Mouse (Mus musculus) kidney, postnatal 0 days (tissue): ENCODE measurements around the gene Pmepa1. TPM values are rescaled to one million over a fixed set of nuclear protein-coding genes. Genes with fewer than 3 reads are reported as not detected.

Experiments
- ATAC-seq: fragments of 200-750 bp; cut with Nextera tagmentation; replicated peaks from 2 replicates; pipeline ENCODE4 v1.8.0; 2017; ENCODE audit warnings: low read depth, moderate number of reproducible peaks, moderate TSS enrichment, moderate library complexity; ENCODE audit not compliant: low FRiP score
- DNase-seq: peaks from one replicate; pipeline ENCODE4 v3.0.0-alpha.2; 2016; ENCODE audit warnings: low spot score
- H3K27ac ChIP-seq: fragments of 300-500 bp; sonication (generic); 2 replicates; pipeline ENCODE4 v1.5.1; 2014; ENCODE audit warnings: mild to moderate bottlenecking
- H3K27me3 ChIP-seq: fragments of 300-500 bp; sonication (generic); 2 replicates; pipeline ENCODE4 v1.6.1; 2014; ENCODE audit warnings: low read length, mixed read lengths; ENCODE audit not compliant: insufficient read depth
- H3K36me3 ChIP-seq: fragments of 300-500 bp; sonication (generic); 2 replicates; pipeline ENCODE4 v1.6.1; 2014; ENCODE audit warnings: low read length, mixed read lengths; ENCODE audit not compliant: insufficient read depth
- H3K4me1 ChIP-seq: fragments of 300-500 bp; sonication (generic); replicated peaks from 2 replicates; pipeline ENCODE4 v1.6.1; 2014; ENCODE audit warnings: antibody characterized with exemption, low read length, mixed read lengths; ENCODE audit not compliant: insufficient read depth
- H3K4me2 ChIP-seq: fragments of 300-500 bp; sonication (generic); 2 replicates; pipeline ENCODE4 v1.6.1; 2014; ENCODE audit warnings: mild to moderate bottlenecking, low read length, moderate library complexity, mixed read lengths
- H3K4me3 ChIP-seq: fragments of 300-500 bp; sonication (generic); replicated peaks from 2 replicates; pipeline ENCODE4 v1.5.1; 2014; ENCODE audit warnings: low read depth, low read length
- H3K9ac ChIP-seq: fragments of 300-500 bp; sonication (generic); 2 replicates; pipeline ENCODE4 v1.6.1; 2014; ENCODE audit warnings: low read depth, low read length
- H3K9me3 ChIP-seq: fragments of 300-500 bp; sonication (generic); replicated peaks from 2 replicates; pipeline ENCODE4 v1.6.1; 2016; ENCODE audit warnings: low read length, inconsistent platforms, mixed read lengths
- CTCF ChIP-seq: IDR thresholded peaks from 2 replicates; pipeline ENCODE4 v1.5.1; 2016; ENCODE audit warnings: antibody characterized with exemption, low read depth, mild to moderate bottlenecking, moderate library complexity
- WGBS: fragments of 180-500 bp; shearing (Covaris S2); extraction: QIAGEN DNeasy Blood & Tissue Kit; methylation state at CpG from one replicate; pipeline ENCODE4 v1.1.7; 2014; 5-methylcytosine and 5-hydroxymethylcytosine counted together
- polyA plus RNA-seq: library from polyadenylated mRNA; unstranded; fragments of >200 nt; fragmentation: Nextera tagmentation; extraction: Ambion mirVana; gene quantifications from 2 replicates; pipeline ENCODE4 v1.2.1, GENCODE M21; 2015

Gene Pmepa1
- polyA plus RNA-seq, 1 experiment from 2014 or later: 5.8 TPM

DNA sequence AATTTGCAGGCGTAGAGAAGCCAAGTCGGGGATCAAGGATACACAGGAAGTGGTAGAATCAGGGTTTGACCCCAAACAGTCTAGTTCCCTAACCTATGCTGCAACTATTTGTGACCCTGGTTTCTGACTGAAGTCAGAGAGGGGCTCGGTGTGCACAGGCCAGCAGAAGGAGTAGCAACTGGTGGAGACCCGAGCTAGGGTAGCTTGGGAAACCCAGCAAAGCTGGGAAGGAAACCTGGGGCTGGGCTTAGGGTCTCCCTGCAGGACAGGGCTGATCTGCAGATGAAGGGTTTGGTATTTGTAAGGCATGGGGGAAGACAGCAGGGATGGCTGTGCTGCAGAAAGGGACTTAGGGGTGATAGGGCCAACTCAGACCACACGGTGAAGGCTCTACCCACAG is 98.9 kb downstream of the Pmepa1 start:
- Histone ChIP-seq H3K27me3 (no peaks in the 10 kb centered on the region), H3K36me3 (no peaks in the 10 kb centered on the region), H3K4me1 (peaks cover 23% of the 10 kb centered on the region), H3K9ac (no peak overlapping the region), H3K9me3 (no peaks in the 10 kb centered on the region), H3K27ac (peak overlapping the region; percentile 58; the same call in 1 of the 2 replicates), H3K4me2 (no peak overlapping the region), H3K4me3 (no peak overlapping the region)
- no peak for TF ChIP-seq CTCF
- DNase-seq: no peak
- ATAC-seq: no peak
- 70% methylated on average over 5 of the region's 5 CpGs for WGBS

DNA sequence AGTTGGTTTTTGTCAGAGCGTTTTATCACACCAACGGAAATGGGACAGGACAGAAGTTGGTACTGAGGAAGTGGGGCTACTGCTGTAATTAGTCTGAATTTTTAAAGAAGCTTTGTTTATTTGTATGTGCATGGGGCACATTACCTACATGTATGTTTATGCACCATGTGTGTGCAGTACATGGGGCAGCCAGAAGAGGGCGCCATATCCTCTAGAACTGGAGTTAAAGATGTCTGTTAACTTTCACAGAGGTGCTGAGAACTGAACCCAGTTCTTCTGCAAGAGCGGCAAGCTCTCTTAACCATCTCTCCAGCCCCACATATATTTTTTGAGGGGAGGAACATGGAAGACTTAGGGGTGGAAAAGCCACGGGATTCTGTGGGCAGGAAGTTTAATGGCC is 100.6 kb downstream of the Pmepa1 start:
- Histone ChIP-seq H3K9me3 (no peaks in the 10 kb centered on the region), H3K4me2 (no peak overlapping the region), H3K27me3 (no peaks in the 10 kb centered on the region), H3K4me3 (no peak overlapping the region), H3K27ac (no peak overlapping the region), H3K36me3 (no peaks in the 10 kb centered on the region), H3K9ac (no peak overlapping the region), H3K4me1 (peaks cover 39% of the 10 kb centered on the region)
- TF ChIP-seq CTCF: peak; percentile 23; the same call in 1 of the 2 replicates
- no peak for DNase-seq
- ATAC-seq: no peak
- WGBS: 90% methylated on average over 5 of the region's 5 CpGs

DNA sequence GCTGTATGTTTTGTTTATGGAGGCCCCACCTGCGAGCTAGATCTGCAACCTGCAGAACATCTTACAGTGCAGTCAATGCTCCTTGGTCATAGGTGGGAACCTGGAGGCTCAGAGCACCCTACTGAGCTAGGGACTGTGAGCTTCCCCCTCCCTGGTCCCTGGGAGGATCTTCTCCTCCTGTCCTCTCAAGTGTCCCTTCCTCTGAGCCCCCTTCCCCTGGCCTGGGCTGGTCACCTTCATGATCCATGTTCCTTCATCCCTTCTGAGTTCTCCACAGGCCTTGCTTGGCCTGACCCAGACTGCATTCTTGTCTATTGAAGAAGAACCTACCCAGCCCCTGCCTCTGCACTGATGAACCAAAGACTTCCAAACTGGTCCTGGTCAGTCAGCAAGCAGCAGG is 101.8 kb downstream of the Pmepa1 start:
- no peak for DNase-seq
- WGBS: 40% methylated on average over 1 of the region's 1 CpGs

More for the DNA sequence above, 101.8 kb downstream of the Pmepa1 start:
- Histone ChIP-seq H3K9ac (no peak overlapping the region), H3K27ac (peak overlapping the region; percentile 96), H3K4me2 (no peak overlapping the region), H3K27me3 (no peaks in the 10 kb centered on the region), H3K9me3 (no peaks in the 10 kb centered on the region), H3K36me3 (no peaks in the 10 kb centered on the region), H3K4me3 (no peak overlapping the region), H3K4me1 (peaks cover 39% of the 10 kb centered on the region)
- TF ChIP-seq CTCF: no peak
- no peak for ATAC-seq

Other genes with a start within 250 kb of the Pmepa1 start
- 0.08 TPM in 1 of 2 replicates, not detected in the other for gene Ctcfl, start 157.0 kb downstream of the Pmepa1 start, polyA plus RNA-seq
- gene Pck1, start 123.5 kb downstream of the Pmepa1 start, polyA plus RNA-seq: 47.2 and 67.8 TPM in 2 replicates
- 1.3 and 1.7 TPM in 2 replicates for gene Zbp1, start 57.6 kb downstream of the Pmepa1 start, polyA plus RNA-seq
- not detected in 2 replicates for gene 1700021F07Rik, start 246.1 kb upstream of the Pmepa1 start, polyA plus RNA-seq